Mouse (Mus musculus): Measurements from ENCODE around the gene Jak1. TPM values are rescaled to one million over a fixed set of nuclear protein-coding genes. Genes with fewer than 3 reads are reported as not detected.

Jak1 gene
- total RNA-seq, 1 experiment, result 22.5 TPM

DNA sequence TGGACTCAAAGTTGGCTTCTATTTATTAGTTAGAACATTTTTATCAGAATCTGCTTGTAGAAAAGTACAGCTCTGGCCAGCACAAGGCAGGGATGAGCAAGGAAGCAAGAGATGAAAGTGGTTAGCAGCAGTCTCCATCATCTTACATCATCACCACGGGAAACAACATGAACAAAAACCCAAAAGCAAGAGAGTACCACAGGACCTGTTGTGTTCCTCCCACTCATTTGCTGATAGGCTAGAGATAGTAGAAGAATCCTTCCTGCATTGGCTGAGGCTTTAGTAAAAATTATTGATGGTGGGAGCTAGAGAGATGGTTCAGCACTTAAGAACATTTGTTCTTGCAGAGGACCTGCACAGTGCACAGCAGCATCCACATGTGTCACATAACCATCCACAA lies 70.9 kb downstream of the Jak1 start:
- no peaks in the 10 kb centered on the region for H3K4me1 ChIP-seq (ENCODE audit: control insufficient read depth in 2 of 2, insufficient read depth in 2 of 2, low read length in 2 of 2, poor library complexity in 1 of 2)
- in situ Hi-C loops (cut with MboI; ENCODE audit: low sequenced_read_pairs in 2 of 2, unreplicated experiment in 2 of 2), result no loop called here

DNA sequence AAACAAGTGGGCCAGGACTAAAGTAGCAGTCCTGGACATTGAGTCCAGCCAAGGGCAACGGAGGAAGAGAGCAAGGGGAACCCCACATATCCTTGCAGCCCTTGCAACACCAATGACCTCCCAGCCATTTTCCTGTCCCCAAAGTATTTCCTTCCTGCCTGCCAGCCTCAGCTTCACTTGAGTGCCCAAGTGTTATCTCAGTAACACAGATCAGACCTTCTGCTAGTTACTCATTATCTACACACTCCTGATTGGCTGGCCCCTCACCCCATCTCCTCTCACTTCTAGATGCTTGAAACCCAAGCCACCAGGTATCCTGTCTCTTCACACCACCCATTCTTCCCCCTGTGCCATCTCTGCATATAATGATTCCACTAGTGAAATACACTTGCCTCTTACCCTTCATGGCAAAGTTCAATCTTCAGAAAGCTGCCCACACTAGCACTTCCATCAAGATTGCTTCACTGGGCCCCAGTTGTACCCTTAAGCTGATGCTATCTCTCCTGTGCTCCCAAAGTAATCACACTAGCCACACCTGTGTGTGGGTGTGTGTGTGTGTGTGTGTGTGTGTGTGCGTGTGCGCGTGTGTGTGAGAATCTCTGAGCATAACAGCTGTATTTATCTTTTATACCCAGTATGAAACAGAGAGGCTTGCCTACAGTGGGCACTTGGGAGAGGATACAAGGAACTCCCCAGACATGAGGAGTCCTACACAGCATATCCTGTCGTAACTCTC lies 72.7 kb downstream of the Jak1 start:
- in situ Hi-C loops (cut with MboI; ENCODE audit: low sequenced_read_pairs in 2 of 2, unreplicated experiment in 2 of 2), result no loop called here
- H3K27ac ChIP-seq (ENCODE audit: insufficient read depth, low read depth, low read length, poor library complexity, severe bottlenecking), result no peak overlapping the region
- no peak for TF ChIP-seq MAFK (IDR thresholded peaks at IDR 0.05; ENCODE audit: insufficient read depth, low read depth, low read length)
- no peak for TF ChIP-seq ZC3H11A (IDR thresholded peaks at IDR 0.05; ENCODE audit: borderline replicate concordance, low read depth, low read length)
- TF ChIP-seq ZNF384 (IDR thresholded peaks at IDR 0.05; ENCODE audit: low read depth, low read length), result no peak
- TF ChIP-seq CHD2 (IDR thresholded peaks at IDR 0.05; ENCODE audit: low read depth, low read length), result no peak
- TF ChIP-seq HCFC1 (IDR thresholded peaks at IDR 0.05; ENCODE audit: borderline replicate concordance, insufficient read depth, low read length), result no peak

More for the DNA sequence above, 70.9 kb downstream of the Jak1 start:
- no peak overlapping the region for H3K9ac ChIP-seq (ENCODE audit: insufficient read depth, low read depth, low read length, poor library complexity, severe bottlenecking)
- no peak for DNase-seq (ENCODE audit: low read depth, low spot score)
- H3K36me3 ChIP-seq (ENCODE audit: control insufficient read depth, insufficient read depth, low read length, poor library complexity, severe bottlenecking), result no peaks in the 10 kb centered on the region
- no peaks in the 10 kb centered on the region for H3K9me3 ChIP-seq (ENCODE audit: control insufficient read depth, insufficient read depth, low read depth, low read length)
- H3K4me3 ChIP-seq (ENCODE audit: insufficient read depth in 1 of 2, low read depth in 1 of 2, low read length in 2 of 2, poor library complexity in 1 of 2, severe bottlenecking in 1 of 2), result no peak overlapping the region
- no peak for TF ChIP-seq MAFK (IDR thresholded peaks at IDR 0.05; ENCODE audit: insufficient read depth, low read depth, low read length)
- no peak overlapping the region for H3K27ac ChIP-seq (ENCODE audit: insufficient read depth, low read depth, low read length, poor library complexity, severe bottlenecking)

DNA sequence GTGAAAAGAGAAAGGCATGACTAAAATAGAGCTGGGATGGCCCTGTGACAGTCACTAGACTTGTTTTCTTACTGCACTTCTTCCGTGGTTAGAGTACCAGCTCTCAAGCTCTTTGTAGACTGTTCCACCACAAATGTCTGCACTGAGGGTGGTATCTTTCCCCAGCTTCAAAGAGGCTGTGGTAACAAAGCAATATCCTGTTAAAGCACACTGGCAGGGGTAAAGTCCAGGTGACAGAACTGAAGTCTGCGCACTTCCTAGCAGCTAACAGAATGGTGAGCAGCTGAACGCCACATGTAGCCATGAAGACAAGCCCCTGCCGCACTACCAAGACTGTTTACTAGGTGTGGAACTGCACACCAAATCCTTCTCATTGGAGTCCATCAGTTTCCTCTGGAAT lies 77.7 kb downstream of the Jak1 start:
- no peaks in the 10 kb centered on the region for H3K4me1 ChIP-seq (ENCODE audit: control insufficient read depth in 2 of 2, insufficient read depth in 2 of 2, low read length in 2 of 2, poor library complexity in 1 of 2)
- no peak for TF ChIP-seq CHD2 (IDR thresholded peaks at IDR 0.05; ENCODE audit: low read depth, low read length)
- TF ChIP-seq ZNF384 (IDR thresholded peaks at IDR 0.05; ENCODE audit: low read depth, low read length), result no peak
- TF ChIP-seq MAFK (IDR thresholded peaks at IDR 0.05; ENCODE audit: insufficient read depth, low read depth, low read length), result no peak
- no peak for TF ChIP-seq ZC3H11A (IDR thresholded peaks at IDR 0.05; ENCODE audit: borderline replicate concordance, low read depth, low read length)
- no peak for TF ChIP-seq HCFC1 (IDR thresholded peaks at IDR 0.05; ENCODE audit: borderline replicate concordance, insufficient read depth, low read length)
- no peak overlapping the region for H3K9ac ChIP-seq (ENCODE audit: insufficient read depth, low read depth, low read length, poor library complexity, severe bottlenecking)
- H3K9me3 ChIP-seq (ENCODE audit: control insufficient read depth, insufficient read depth, low read depth, low read length), result no peaks in the 10 kb centered on the region
- no peak overlapping the region for H3K4me3 ChIP-seq (ENCODE audit: insufficient read depth in 1 of 2, low read depth in 1 of 2, low read length in 2 of 2, poor library complexity in 1 of 2, severe bottlenecking in 1 of 2)
- no peak for DNase-seq (ENCODE audit: low read depth, low spot score)
- H3K36me3 ChIP-seq (ENCODE audit: control insufficient read depth, insufficient read depth, low read length, poor library complexity, severe bottlenecking), result 0 out of 2 replicates have a peak, but pooled peaks cover 1% of the 10 kb centered on the region
- H3K27ac ChIP-seq (ENCODE audit: insufficient read depth, low read depth, low read length, poor library complexity, severe bottlenecking), result no peak overlapping the region
- in situ Hi-C loops (cut with MboI; ENCODE audit: low sequenced_read_pairs in 2 of 2, unreplicated experiment in 2 of 2), result no loop called here

More for the DNA sequence above, 72.7 kb downstream of the Jak1 start:
- Histone ChIP-seq H3K4me3 (ENCODE audit: insufficient read depth in 1 of 2, low read depth in 1 of 2, low read length in 2 of 2, poor library complexity in 1 of 2, severe bottlenecking in 1 of 2) (no peak overlapping the region), H3K9me3 (ENCODE audit: control insufficient read depth, insufficient read depth, low read depth, low read length) (no peaks in the 10 kb centered on the region), H3K4me1 (ENCODE audit: control insufficient read depth in 2 of 2, insufficient read depth in 2 of 2, low read length in 2 of 2, poor library complexity in 1 of 2) (no peaks in the 10 kb centered on the region), H3K36me3 (ENCODE audit: control insufficient read depth, insufficient read depth, low read length, poor library complexity, severe bottlenecking) (0 out of 2 replicates have a peak, but pooled peaks cover 1% of the 10 kb centered on the region), H3K9ac (ENCODE audit: insufficient read depth, low read depth, low read length, poor library complexity, severe bottlenecking) (no peak overlapping the region)
- DNase-seq (ENCODE audit: low read depth, low spot score), result no peak

DNA sequence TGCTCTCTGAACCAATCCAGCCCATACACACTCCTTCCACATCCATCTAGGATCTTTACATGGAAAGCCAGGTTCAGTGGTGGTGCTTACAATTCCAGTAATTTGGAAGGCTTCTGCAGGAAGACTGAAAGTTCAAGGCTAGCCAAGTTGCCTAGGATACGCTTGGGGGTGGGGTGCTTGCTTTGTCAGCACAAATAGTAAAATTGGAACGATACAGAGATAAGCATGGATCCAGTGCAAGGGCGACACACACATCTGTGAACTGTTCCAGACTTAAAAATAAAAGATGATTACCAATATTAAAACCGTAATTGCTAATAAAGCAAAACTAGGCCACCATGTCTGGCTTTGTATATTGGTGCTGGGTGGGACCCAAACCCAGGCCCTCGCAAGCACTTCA lies 78.5 kb downstream of the Jak1 start:
- Histone ChIP-seq H3K4me1 (ENCODE audit: control insufficient read depth in 2 of 2, insufficient read depth in 2 of 2, low read length in 2 of 2, poor library complexity in 1 of 2) (no peaks in the 10 kb centered on the region), H3K9me3 (ENCODE audit: control insufficient read depth, insufficient read depth, low read depth, low read length) (no peaks in the 10 kb centered on the region), H3K9ac (ENCODE audit: insufficient read depth, low read depth, low read length, poor library complexity, severe bottlenecking) (no peak overlapping the region), H3K4me3 (ENCODE audit: insufficient read depth in 1 of 2, low read depth in 1 of 2, low read length in 2 of 2, poor library complexity in 1 of 2, severe bottlenecking in 1 of 2) (no peak overlapping the region), H3K36me3 (ENCODE audit: control insufficient read depth, insufficient read depth, low read length, poor library complexity, severe bottlenecking) (0 out of 2 replicates have a peak, but pooled peaks cover 1% of the 10 kb centered on the region), H3K27ac (ENCODE audit: insufficient read depth, low read depth, low read length, poor library complexity, severe bottlenecking) (no peak overlapping the region)
- no peak for TF ChIP-seq CHD2 (IDR thresholded peaks at IDR 0.05; ENCODE audit: low read depth, low read length)
- TF ChIP-seq HCFC1 (IDR thresholded peaks at IDR 0.05; ENCODE audit: borderline replicate concordance, insufficient read depth, low read length), result no peak
- TF ChIP-seq ZNF384 (IDR thresholded peaks at IDR 0.05; ENCODE audit: low read depth, low read length), result no peak
- TF ChIP-seq MAFK (IDR thresholded peaks at IDR 0.05; ENCODE audit: insufficient read depth, low read depth, low read length), result no peak
- no peak for TF ChIP-seq ZC3H11A (IDR thresholded peaks at IDR 0.05; ENCODE audit: borderline replicate concordance, low read depth, low read length)
- no peak for DNase-seq (ENCODE audit: low read depth, low spot score)
- in situ Hi-C loops (cut with MboI; ENCODE audit: low sequenced_read_pairs in 2 of 2, unreplicated experiment in 2 of 2), result no loop called here
